Mouse (Mus musculus) brain, embryonic 14.5 days (tissue): ENCODE measurements at regions not wholly inside any gene's neighbourhood (a gene's known extent, or its start where the extent isn't known, plus 50 kb on each side); places are given as distances from the start of the nearest gene placed in this dataset.

ENCODE experiments used
- CTCF ChIP-seq: fragments of 200-500 bp; IDR thresholded peaks from 2 replicates; pipeline ENCODE4 v1.5.1; 2012; ENCODE audit warnings: inconsistent platforms, mild to moderate bottlenecking, moderate library complexity, borderline replicate concordance; ENCODE audit not compliant: insufficient read depth, insufficient read length; ENCODE audit errors: extremely low read depth
- POLR2A ChIP-seq: fragments of 200-500 bp; IDR thresholded peaks from 2 replicates; pipeline ENCODE4 v1.6.1; 2012; ENCODE audit warnings: mild to moderate bottlenecking, inconsistent platforms, borderline replicate concordance; ENCODE audit not compliant: poor library complexity, insufficient read depth, insufficient read length, severe bottlenecking; ENCODE audit errors: extremely low read depth

DNA sequence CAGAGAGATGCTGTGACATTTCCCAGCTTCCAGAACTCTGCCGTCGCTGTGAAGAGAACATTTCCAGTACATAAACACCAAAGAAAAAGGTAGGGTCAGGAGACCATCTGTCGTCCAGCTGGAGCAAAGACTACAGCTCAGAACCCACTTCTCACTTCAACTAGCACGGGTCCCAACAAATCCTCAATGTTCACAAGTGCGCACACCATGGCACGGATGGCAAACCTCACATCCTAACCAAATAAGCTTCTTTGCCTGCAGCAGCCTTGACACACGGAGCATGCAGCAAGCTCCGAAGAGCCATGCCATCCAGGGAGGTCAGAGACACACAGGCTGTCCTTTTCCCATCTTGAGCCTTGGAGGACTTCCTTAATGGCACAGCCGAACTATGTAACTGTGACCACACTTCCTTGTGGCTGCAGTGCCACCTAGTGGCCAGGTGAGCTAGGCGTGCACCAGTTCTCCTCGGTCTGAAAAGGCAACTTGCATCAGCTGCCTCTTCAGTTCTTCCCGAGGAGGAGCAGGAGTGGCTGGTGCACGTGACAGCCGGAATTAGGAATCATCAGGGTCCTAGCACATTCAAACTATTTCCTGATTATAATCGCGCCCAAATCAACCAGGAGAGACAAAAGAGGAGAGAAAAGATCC lies 125.4 kb downstream of the Dhx15 start:
- TF ChIP-seq POLR2A (no peak), CTCF (peak; percentile 93)
